Mouse (Mus musculus) MEL (cell line): ENCODE measurements at regions not wholly inside any gene's neighbourhood (a gene's known extent, or its start where the extent isn't known, plus 50 kb on each side); places are given as distances from the start of the nearest gene placed in this dataset.

Experiments used
- DNase-seq: peaks from one replicate; pipeline ENCODE4 v3.0.0; 2011; ENCODE audit warnings: low read depth, low spot score
- H3K27ac ChIP-seq: 2 replicates; pipeline ENCODE4 v1.5.1; 2012; ENCODE audit warnings: low read depth, mild to moderate bottlenecking, control low read depth, low read length, moderate library complexity; ENCODE audit not compliant: control insufficient read depth
- H3K27me3 ChIP-seq, 2 experiments: fragments of 150-350 bp in 1 of 2; sonication (generic) in 1 of 2; 2 replicates each; pipeline ENCODE4 v1.6.1; 2012; ENCODE audit warnings: low read length in 2 of 2, mild to moderate bottlenecking in 2 of 2, improper control_type of control experiment in 1 of 2, moderate library complexity in 1 of 2; ENCODE audit not compliant: insufficient read depth in 2 of 2, control insufficient read depth in 1 of 2
- H3K36me3 ChIP-seq, 2 experiments: 2 replicates each; pipeline ENCODE4 v1.6.1; 2012 to 2014; ENCODE audit warnings: low read length in 2 of 2, improper control_type of control experiment in 1 of 2, inconsistent platforms in 1 of 2, mild to moderate bottlenecking in 1 of 2; ENCODE audit not compliant: insufficient read depth in 2 of 2, control insufficient read depth in 1 of 2
- H3K4me1 ChIP-seq, 2 experiments: fragments of 150-350 bp in 1 of 2; sonication (generic) in 1 of 2; 2 replicates each; pipeline ENCODE4 v1.6.1; 2012; ENCODE audit warnings: low read length in 2 of 2, improper control_type of control experiment in 1 of 2, mild to moderate bottlenecking in 1 of 2; ENCODE audit not compliant: insufficient read depth in 2 of 2, control insufficient read depth in 1 of 2
- H3K4me3 ChIP-seq, 2 experiments: fragments of 150-350 bp in 1 of 2; sonication (generic) in 1 of 2; 2 replicates each; pipeline ENCODE4 v1.5.1; 2012; ENCODE audit warnings: low read depth in 2 of 2, low read length in 2 of 2, mild to moderate bottlenecking in 2 of 2, moderate library complexity in 2 of 2, control low read depth in 1 of 2, improper control_type of control experiment in 1 of 2; ENCODE audit not compliant: control insufficient read depth in 1 of 2, insufficient read depth in 1 of 2
- H3K79me2 ChIP-seq: 2 replicates; pipeline ENCODE4 v1.6.1; 2012; ENCODE audit warnings: mild to moderate bottlenecking, low read length, moderate library complexity; ENCODE audit not compliant: control insufficient read depth, poor library complexity, insufficient read depth
- H3K9ac ChIP-seq: 2 replicates; pipeline ENCODE4 v1.6.1; 2012; ENCODE audit warnings: low read depth, mild to moderate bottlenecking, control low read depth, low read length, moderate library complexity; ENCODE audit not compliant: control insufficient read depth, poor library complexity, severe bottlenecking
- H3K9me3 ChIP-seq: fragments of 150-350 bp; sonication (generic); replicated peaks from 2 replicates; pipeline ENCODE4 v1.6.1; 2012; ENCODE audit warnings: mild to moderate bottlenecking, low read length, improper control_type of control experiment, moderate library complexity; ENCODE audit not compliant: insufficient read depth
- CHD1 ChIP-seq: IDR thresholded peaks from 2 replicates; pipeline ENCODE4 v1.6.1; 2012; ENCODE audit warnings: low read depth, mild to moderate bottlenecking, inconsistent platforms, low read length, improper control_type of control experiment
- CTCF ChIP-seq, 3 experiments: IDR thresholded peaks in 2 of 3; conservative IDR thresholded peaks in 1 of 3; 2 replicates each; pipeline ENCODE4 v1.5.1; 2011 to 2012; ENCODE audit warnings: low read length in 3 of 3, low read depth in 2 of 3, mild to moderate bottlenecking in 2 of 3, improper control_type of control experiment in 1 of 3, inconsistent platforms in 1 of 3, mixed read lengths in 1 of 3, moderate library complexity in 1 of 3; ENCODE audit not compliant: control insufficient read depth in 1 of 3, insufficient read depth in 1 of 3, poor library complexity in 1 of 3, severe bottlenecking in 1 of 3
- EP300 ChIP-seq, 2 experiments: IDR thresholded peaks; 2 replicates each; pipeline ENCODE4 v1.6.1; 2011; ENCODE audit warnings: improper control_type of control experiment in 2 of 2, low read length in 2 of 2, low read depth in 1 of 2, mild to moderate bottlenecking in 1 of 2
- ETS1 ChIP-seq: IDR thresholded peaks from 2 replicates; pipeline ENCODE4 v1.6.1; 2012; ENCODE audit warnings: low read depth, mild to moderate bottlenecking, inconsistent platforms, low read length, improper control_type of control experiment, moderate library complexity
- GATA1 ChIP-seq: IDR thresholded peaks from 2 replicates; pipeline ENCODE4 v1.6.1; 2011; ENCODE audit warnings: low read depth, low read length, improper control_type of control experiment
- HCFC1 ChIP-seq: IDR thresholded peaks from 2 replicates; pipeline ENCODE4 v1.6.1; 2012; ENCODE audit warnings: low read depth, mild to moderate bottlenecking, inconsistent platforms, low read length, improper control_type of control experiment, moderate library complexity
- KAT2A ChIP-seq: conservative IDR thresholded peaks from 2 replicates; pipeline ENCODE4 v1.6.1; 2012; ENCODE audit warnings: low read depth, low read length, improper control_type of control experiment, inconsistent platforms
- MXI1 ChIP-seq: IDR thresholded peaks from 2 replicates; pipeline ENCODE4 v1.6.1; 2011; ENCODE audit warnings: mild to moderate bottlenecking, low read depth, low read length, improper control_type of control experiment
- NELFE ChIP-seq: IDR thresholded peaks from 2 replicates; pipeline ENCODE4 v1.6.1; 2011; ENCODE audit warnings: low read depth, low read length, improper control_type of control experiment
- POLR2A ChIP-seq, 2 experiments: IDR thresholded peaks; 2 replicates each; pipeline ENCODE4 v1.6.1; 2011 to 2012; ENCODE audit warnings: low read length in 2 of 2, mild to moderate bottlenecking in 2 of 2, control low read depth in 1 of 2, improper control_type of control experiment in 1 of 2, low read depth in 1 of 2, moderate library complexity in 1 of 2; ENCODE audit not compliant: control insufficient read depth in 1 of 2, insufficient read depth in 1 of 2, poor library complexity in 1 of 2
- POLR2AphosphoS2 ChIP-seq: IDR thresholded peaks from 2 replicates; pipeline ENCODE4 v1.6.1; 2011; ENCODE audit warnings: low read length, improper control_type of control experiment
- POLR2AphosphoS5 ChIP-seq: IDR thresholded peaks from 2 replicates; pipeline ENCODE4 v1.6.1; 2012; ENCODE audit warnings: low read depth, borderline replicate concordance, mild to moderate bottlenecking, inconsistent platforms, low read length, moderate library complexity, mixed read lengths
- RAD21 ChIP-seq: IDR thresholded peaks from 2 replicates; pipeline ENCODE4 v1.6.1; 2011; ENCODE audit warnings: mild to moderate bottlenecking, low read depth, low read length, improper control_type of control experiment
- TBP ChIP-seq: IDR thresholded peaks from 2 replicates; pipeline ENCODE4 v1.8.0; 2011; ENCODE audit warnings: low read depth, low read length, improper control_type of control experiment
- UBTF ChIP-seq: IDR thresholded peaks from 2 replicates; pipeline ENCODE4 v1.6.1; 2012; ENCODE audit warnings: low read depth, mild to moderate bottlenecking, inconsistent platforms, low read length, improper control_type of control experiment, moderate library complexity, borderline replicate concordance; ENCODE audit not compliant: insufficient read depth
- USF1 ChIP-seq: IDR thresholded peaks from 2 replicates; pipeline ENCODE4 v1.6.1; 2014; ENCODE audit warnings: low read depth, mild to moderate bottlenecking, inconsistent platforms, low read length, improper control_type of control experiment, moderate library complexity
- USF2 ChIP-seq, 2 experiments: IDR thresholded peaks; 2 replicates each; pipeline ENCODE4 v1.6.1; 2011 to 2012; ENCODE audit warnings: improper control_type of control experiment in 2 of 2, low read length in 2 of 2, borderline replicate concordance in 1 of 2, inconsistent platforms in 1 of 2, low read depth in 1 of 2, mild to moderate bottlenecking in 1 of 2; ENCODE audit not compliant: insufficient read depth in 1 of 2
- ZMIZ1 ChIP-seq: IDR thresholded peaks from 2 replicates; pipeline ENCODE4 v1.6.1; 2012; ENCODE audit warnings: low read depth, mild to moderate bottlenecking, inconsistent platforms, low read length, improper control_type of control experiment, moderate library complexity
- ZNF384 ChIP-seq: IDR thresholded peaks from 2 replicates; pipeline ENCODE4 v1.6.1; 2012; ENCODE audit warnings: low read depth, mild to moderate bottlenecking, inconsistent platforms, low read length, improper control_type of control experiment

DNA sequence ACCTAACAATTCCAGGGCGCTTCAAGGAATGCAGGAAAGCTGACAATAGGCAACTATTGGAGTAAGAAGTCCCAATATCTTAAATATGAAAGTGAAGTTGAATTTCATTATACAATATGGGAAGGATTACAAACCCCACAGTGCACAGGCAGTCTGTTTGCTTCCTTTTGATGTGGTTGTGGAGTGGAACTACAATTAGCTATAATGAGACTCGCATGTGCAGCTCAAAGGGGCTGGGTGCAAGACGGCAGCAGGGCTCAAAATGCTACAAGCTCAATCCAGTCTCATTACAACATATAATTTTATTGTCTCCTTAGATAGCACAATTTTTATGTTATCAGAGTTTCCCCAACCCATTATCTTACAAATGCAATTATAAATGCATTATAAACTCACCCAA is 54.7 kb upstream of the Ccser1 start:
- no peak overlapping the region for H3K4me3 ChIP-seq
- no peaks in the 10 kb centered on the region for H3K27me3 ChIP-seq
- no peak for TF ChIP-seq USF1
- no peak for TF ChIP-seq POLR2AphosphoS2
- TF ChIP-seq ZMIZ1 = no peak
- no peak for TF ChIP-seq KAT2A
- TF ChIP-seq GATA1 = no peak
- no peak for TF ChIP-seq UBTF
- no peak for TF ChIP-seq EP300 (IDR thresholded peaks at IDR 0.05; ENCODE audit: low read depth in 1 of 2, low read length in 2 of 2)
- no peak for TF ChIP-seq MXI1
- no peaks in the 10 kb centered on the region for H3K79me2 ChIP-seq
- DNase-seq = no peak
- H3K36me3 ChIP-seq = no peaks in the 10 kb centered on the region
- no peak overlapping the region for H3K9ac ChIP-seq
- no peaks in the 10 kb centered on the region for H3K9me3 ChIP-seq
- no peaks in the 10 kb centered on the region for H3K4me1 ChIP-seq
- H3K27ac ChIP-seq = no peak overlapping the region

DNA sequence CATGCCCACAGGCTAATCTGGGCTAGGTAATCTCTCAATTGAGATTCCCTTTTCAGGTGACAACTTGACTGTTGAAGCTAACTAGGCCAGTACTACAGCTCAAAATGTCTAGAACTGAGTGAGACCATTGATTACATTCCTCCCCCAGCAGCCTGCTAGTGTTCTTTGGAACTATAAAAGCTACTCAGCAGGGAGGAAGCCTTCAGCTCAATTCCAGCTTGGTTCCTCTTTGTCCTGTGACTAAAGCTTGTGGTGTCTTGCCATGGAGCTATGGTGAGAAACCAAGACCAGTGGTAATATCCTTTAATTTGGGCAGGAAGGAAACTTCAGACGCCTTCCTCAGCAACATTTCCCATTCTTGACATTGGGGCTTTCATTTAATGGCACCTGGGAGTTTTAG is 52.9 kb upstream of the Ccser1 start:
- TF ChIP-seq POLR2AphosphoS5 = no peak
- no peak for TF ChIP-seq CHD1
- TF ChIP-seq USF2 (IDR thresholded peaks at IDR 0.05; ENCODE audit: borderline replicate concordance in 1 of 2, insufficient read depth in 1 of 2, low read depth in 1 of 2, low read length in 2 of 2) = no peak
- no peak for TF ChIP-seq ZNF384
- TF ChIP-seq RAD21 = no peak
- TF ChIP-seq UBTF = no peak
- TF ChIP-seq NELFE = no peak
- TF ChIP-seq TBP = no peak
- TF ChIP-seq, all 39 proteins: peak for 0
- H3K9me3 ChIP-seq = no peaks in the 10 kb centered on the region
- no peaks in the 10 kb centered on the region for H3K4me1 ChIP-seq
- H3K36me3 ChIP-seq = no peaks in the 10 kb centered on the region
- no peak for DNase-seq
- no peaks in the 10 kb centered on the region for H3K79me2 ChIP-seq
- no peak overlapping the region for H3K27ac ChIP-seq
- no peak overlapping the region for H3K9ac ChIP-seq
- H3K4me3 ChIP-seq = no peak overlapping the region
- H3K27me3 ChIP-seq = no peaks in the 10 kb centered on the region

DNA sequence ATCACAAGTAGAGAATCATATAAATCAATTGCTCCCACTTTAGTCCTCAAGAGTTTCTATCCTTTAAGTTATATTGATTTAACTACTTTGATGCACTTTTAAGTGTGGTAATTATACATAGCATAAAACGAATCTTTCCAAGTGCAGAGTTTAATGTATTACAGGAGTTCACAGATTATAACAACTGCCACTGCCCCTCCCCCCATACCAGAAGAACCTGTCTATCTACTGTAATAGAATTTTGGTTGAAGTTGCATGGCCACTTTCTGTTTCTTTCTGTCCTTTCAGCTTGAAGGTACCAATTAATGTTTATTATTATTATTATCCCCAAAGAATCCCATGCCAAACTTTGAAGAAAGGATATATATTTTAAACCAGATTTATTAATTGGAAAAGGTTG is 51.9 kb upstream of the Ccser1 start:
- Histone ChIP-seq H3K4me3 (no peak overlapping the region), H3K9ac (no peak overlapping the region), H3K79me2 (no peaks in the 10 kb centered on the region), H3K9me3 (no peaks in the 10 kb centered on the region), H3K4me1 (no peaks in the 10 kb centered on the region), H3K27me3 (no peaks in the 10 kb centered on the region), H3K27ac (no peak overlapping the region), H3K36me3 (no peaks in the 10 kb centered on the region)
- no peak for DNase-seq
- no peak for TF ChIP-seq ETS1
- TF ChIP-seq CTCF (IDR thresholded peaks at IDR 0.05 in 2 of 3, conservative IDR thresholded peaks at IDR 0.05 in 1 of 3; ENCODE audit: control insufficient read depth in 1 of 3, insufficient read depth in 1 of 3, low read depth in 2 of 3, low read length in 3 of 3, poor library complexity in 1 of 3, severe bottlenecking in 1 of 3) = no peak
- no peak for TF ChIP-seq HCFC1
- no peak for TF ChIP-seq POLR2A (IDR thresholded peaks at IDR 0.05; ENCODE audit: control insufficient read depth in 1 of 2, insufficient read depth in 1 of 2, low read depth in 1 of 2, low read length in 2 of 2, poor library complexity in 1 of 2)
